Mouse (Mus musculus) hindbrain, embryonic 13.5 days (tissue): ENCODE results near the gene G2e3. TPM values are rescaled to one million over a fixed set of nuclear protein-coding genes. Genes with fewer than 3 reads are reported as not detected.
A peak's percentile ranks its signal among the peaks of the same experiment; 100 is the strongest.

Experiments used
- ATAC-seq: fragments of 200-750 bp; cut with Nextera tagmentation; 2 replicates; pipeline ENCODE4 v1.8.0; 2017; ENCODE audit warnings: moderate TSS enrichment; ENCODE audit not compliant: low FRiP score
- H3K27ac ChIP-seq: fragments of 300-500 bp; sonication (generic); 2 replicates; pipeline ENCODE4 v1.5.1; 2015; ENCODE audit warnings: inconsistent platforms, mild to moderate bottlenecking, moderate library complexity
- H3K27me3 ChIP-seq: fragments of 300-500 bp; sonication (generic); 2 replicates; pipeline ENCODE4 v1.6.1; 2015; ENCODE audit warnings: mild to moderate bottlenecking, inconsistent platforms
- H3K36me3 ChIP-seq: fragments of 300-500 bp; sonication (generic); 2 replicates; pipeline ENCODE4 v1.6.1; 2015; ENCODE audit warnings: mild to moderate bottlenecking, inconsistent platforms
- H3K4me1 ChIP-seq: fragments of 300-500 bp; sonication (generic); replicated peaks from 2 replicates; pipeline ENCODE4 v1.6.1; 2015; ENCODE audit warnings: inconsistent platforms
- H3K4me2 ChIP-seq: fragments of 300-500 bp; sonication (generic); 2 replicates; pipeline ENCODE4 v1.6.1; 2015; ENCODE audit warnings: inconsistent platforms, mild to moderate bottlenecking, moderate library complexity
- H3K4me3 ChIP-seq: fragments of 300-500 bp; sonication (generic); 2 replicates; pipeline ENCODE4 v1.5.1; 2015; ENCODE audit warnings: mild to moderate bottlenecking, inconsistent platforms
- H3K9ac ChIP-seq: fragments of 300-500 bp; sonication (generic); 2 replicates; pipeline ENCODE4 v1.6.1; 2015; ENCODE audit warnings: mild to moderate bottlenecking, inconsistent platforms
- H3K9me3 ChIP-seq: fragments of 300-500 bp; sonication (generic); 2 replicates; pipeline ENCODE4 v1.6.1; 2016; ENCODE audit warnings: inconsistent platforms
- WGBS: fragments of 180-500 bp; shearing (Covaris S2); methylation state at CpG from one replicate; pipeline ENCODE4 v1.1.7; 2015; 5-methylcytosine and 5-hydroxymethylcytosine counted together
- polyA plus RNA-seq: library from polyadenylated mRNA; unstranded; fragments of >200 nt; fragmentation: Nextera tagmentation; extraction: Ambion mirVana; gene quantifications from 2 replicates; pipeline ENCODE4 v1.2.1, GENCODE M21; 2015

G2e3 gene
- polyA plus RNA-seq, 1 experiment from 2014 or later: 22.8 TPM

GRCm38 (mm10) chr12:51399871-51400270 lies 52.0 kb downstream of the G2e3 start:
- Histone ChIP-seq H3K4me3 (no peak overlapping the region), H3K27ac (no peak overlapping the region), H3K36me3 (peaks cover 64% of the 10 kb centered on the region), H3K4me1 (no peaks in the 10 kb centered on the region), H3K9ac (no peak overlapping the region), H3K9me3 (no peaks in the 10 kb centered on the region), H3K27me3 (no peaks in the 10 kb centered on the region), H3K4me2 (no peak overlapping the region)
- WGBS: 97% methylated on average over 6 of the region's 6 CpGs
- ATAC-seq: no peak

DNA sequence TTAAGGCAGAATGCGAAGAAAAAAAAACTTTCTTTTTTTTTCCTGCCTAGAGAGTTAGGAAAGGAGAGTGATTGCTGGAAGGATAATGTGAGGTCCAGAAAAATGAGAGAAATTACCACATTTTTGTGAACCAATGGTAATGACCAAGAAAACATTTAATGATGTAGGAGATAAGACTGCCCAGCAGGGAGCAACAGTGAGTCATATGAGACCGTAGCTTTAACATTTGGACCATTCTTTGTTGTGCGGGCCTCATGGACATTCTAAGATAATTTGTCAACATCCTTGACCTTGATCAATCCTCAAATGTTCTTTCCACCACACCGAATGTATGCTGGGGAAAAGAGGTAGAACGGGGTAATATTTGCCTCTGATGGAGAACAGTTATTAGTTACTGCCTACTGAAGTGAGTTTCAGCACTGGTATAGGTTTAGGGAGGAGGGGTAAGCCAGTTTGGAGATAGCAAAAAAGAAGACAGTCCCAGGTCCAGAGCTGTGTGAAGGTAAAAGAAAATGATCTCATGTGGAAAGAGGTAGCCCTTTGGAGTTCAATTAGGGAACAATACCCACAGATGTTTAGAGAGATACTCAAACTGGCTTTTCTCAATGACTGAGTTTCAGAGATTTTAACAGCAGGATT lies 54.3 kb downstream of the G2e3 start:
- H3K36me3 ChIP-seq: peaks cover 53% of the 10 kb centered on the region
- no peak overlapping the region for H3K4me3 ChIP-seq
- H3K27me3 ChIP-seq: no peaks in the 10 kb centered on the region
- H3K9me3 ChIP-seq: no peaks in the 10 kb centered on the region
- no peak overlapping the region for H3K27ac ChIP-seq
- WGBS: 70% methylated on average over 5 of the region's 5 CpGs
- H3K9ac ChIP-seq: no peak overlapping the region
- no peak overlapping the region for H3K4me2 ChIP-seq
- no peaks in the 10 kb centered on the region for H3K4me1 ChIP-seq
- ATAC-seq: peak; percentile 54; the same call in 1 of the 2 replicates

GRCm38 (mm10) chr12:51403987-51404586 lies 56.2 kb downstream of the G2e3 start:
- no peak overlapping the region for H3K9ac ChIP-seq
- H3K27me3 ChIP-seq: no peaks in the 10 kb centered on the region
- peaks cover 48% of the 10 kb centered on the region for H3K36me3 ChIP-seq
- H3K4me2 ChIP-seq: no peak overlapping the region
- ATAC-seq: no peak
- H3K4me3 ChIP-seq: no peak overlapping the region
- no peak overlapping the region for H3K27ac ChIP-seq
- no peaks in the 10 kb centered on the region for H3K4me1 ChIP-seq
- no peaks in the 10 kb centered on the region for H3K9me3 ChIP-seq
- WGBS: 62% methylated on average over 4 of the region's 4 CpGs

DNA sequence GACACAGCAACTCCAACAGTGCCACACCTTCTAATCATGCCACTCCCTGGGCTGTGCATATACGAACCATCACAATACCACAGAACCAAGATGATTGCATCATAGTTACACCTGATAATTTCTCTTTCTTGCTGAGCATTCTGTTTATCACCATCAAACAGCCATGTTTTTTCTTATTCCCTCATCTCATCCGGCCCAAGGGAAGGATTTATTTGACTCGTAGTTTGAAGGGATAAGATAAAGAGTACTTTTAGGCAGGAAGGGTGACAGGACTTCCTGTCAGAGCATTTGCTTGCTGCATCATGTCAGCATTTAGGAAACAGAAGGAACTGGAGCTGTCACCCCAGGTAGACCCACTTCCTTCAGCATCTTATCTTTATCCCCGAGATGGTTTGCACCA lies 63.5 kb downstream of the G2e3 start:
- Histone ChIP-seq H3K36me3 (peaks cover 47% of the 10 kb centered on the region), H3K4me2 (no peak overlapping the region), H3K9me3 (no peaks in the 10 kb centered on the region), H3K27ac (no peak overlapping the region), H3K27me3 (no peaks in the 10 kb centered on the region), H3K4me3 (no peak overlapping the region), H3K4me1 (no peaks in the 10 kb centered on the region), H3K9ac (no peak overlapping the region)
- WGBS: 95% methylated on average over 4 of the region's 4 CpGs
- ATAC-seq: no peak

Other genes starting within 250 kb of the G2e3 start
- gene Scfd1, start 29.4 kb downstream of the G2e3 start, polyA plus RNA-seq: 72.6 and 74.9 TPM in 2 replicates
- 14.1 and 15.8 TPM in 2 replicates for gene Coch, start 245.3 kb downstream of the G2e3 start, polyA plus RNA-seq